Mouse (Mus musculus): ENCODE measurements around the gene Esam. TPM values are rescaled to one million over a fixed set of nuclear protein-coding genes. Genes with fewer than 3 reads are reported as not detected.

Esam gene
- polyA plus RNA-seq, 1 experiment from 2014 or later = 58.6 TPM

Other genes with a start within 250 kb of the Esam start
- gene Ccdc15, start 179.6 kb upstream of the Esam start, polyA plus RNA-seq (2015; fragmentation: Nextera tagmentation; extraction: Ambion mirVana) = 4.2 and 5.0 TPM in 2 replicates
- 0.19 TPM in 1 of 2 replicates, not detected in the other for gene Hepacam, start 160.7 kb upstream of the Esam start, polyA plus RNA-seq (2015; fragmentation: Nextera tagmentation; extraction: Ambion mirVana)
- gene Robo4, start 126.2 kb upstream of the Esam start, polyA plus RNA-seq (2015; fragmentation: Nextera tagmentation; extraction: Ambion mirVana) = 12.3 and 13.3 TPM in 2 replicates
- not detected in 2 replicates for gene Robo3, start 94.8 kb upstream of the Esam start, polyA plus RNA-seq (2015; fragmentation: Nextera tagmentation; extraction: Ambion mirVana)
- gene Msantd2, start 38.8 kb upstream of the Esam start, polyA plus RNA-seq (2015; fragmentation: Nextera tagmentation; extraction: Ambion mirVana) = 15.3 and 16.1 TPM in 2 replicates
- gene Vsig2, start 11.2 kb downstream of the Esam start, polyA plus RNA-seq (2015; fragmentation: Nextera tagmentation; extraction: Ambion mirVana) = 96.0 and 120 TPM in 2 replicates
- 4.4 and 4.5 TPM in 2 replicates for gene Nrgn, start 24.8 kb downstream of the Esam start, polyA plus RNA-seq (2015; fragmentation: Nextera tagmentation; extraction: Ambion mirVana)
- gene Siae, start 27.6 kb downstream of the Esam start, polyA plus RNA-seq (2015; fragmentation: Nextera tagmentation; extraction: Ambion mirVana) = 11.9 and 13.3 TPM in 2 replicates
- 4.7 and 5.7 TPM in 2 replicates for gene Spa17, start 85.6 kb downstream of the Esam start, polyA plus RNA-seq (2015; fragmentation: Nextera tagmentation; extraction: Ambion mirVana)
- 154 and 162 TPM in 2 replicates for gene Tbrg1, start 129.2 kb downstream of the Esam start, polyA plus RNA-seq (2015; fragmentation: Nextera tagmentation; extraction: Ambion mirVana)
- not detected in 2 replicates for gene Panx3, start 141.2 kb downstream of the Esam start, polyA plus RNA-seq (2015; fragmentation: Nextera tagmentation; extraction: Ambion mirVana)
- gene Olfr160, start 188.2 kb downstream of the Esam start, polyA plus RNA-seq (2015; fragmentation: Nextera tagmentation; extraction: Ambion mirVana) = not detected in 2 replicates
- not detected in 2 replicates for gene Olfr874, start 217.0 kb downstream of the Esam start, polyA plus RNA-seq (2015; fragmentation: Nextera tagmentation; extraction: Ambion mirVana)
- gene Olfr875, start 243.8 kb downstream of the Esam start, polyA plus RNA-seq (2015; fragmentation: Nextera tagmentation; extraction: Ambion mirVana) = not detected in 2 replicates

Measured in stomach, embryonic 16.5 days (tissue).